Mouse (Mus musculus) MEL (cell line): ENCODE measurements at regions not wholly inside any gene's neighbourhood (a gene's known extent, or its start where the extent isn't known, plus 50 kb on each side); places are given as distances from the start of the nearest gene placed in this dataset.

Source experiments
- DNase-seq: peaks from one replicate; pipeline ENCODE4 v3.0.0; 2011; ENCODE audit warnings: low read depth, low spot score
- H3K27ac ChIP-seq: 2 replicates; pipeline ENCODE4 v1.5.1; 2012; ENCODE audit warnings: low read depth, mild to moderate bottlenecking, control low read depth, low read length, moderate library complexity; ENCODE audit not compliant: control insufficient read depth
- H3K27me3 ChIP-seq, 2 experiments: fragments of 150-350 bp in 1 of 2; sonication (generic) in 1 of 2; 2 replicates each; pipeline ENCODE4 v1.6.1; 2012; ENCODE audit warnings: low read length in 2 of 2, mild to moderate bottlenecking in 2 of 2, improper control_type of control experiment in 1 of 2, moderate library complexity in 1 of 2; ENCODE audit not compliant: insufficient read depth in 2 of 2, control insufficient read depth in 1 of 2
- H3K36me3 ChIP-seq, 2 experiments: 2 replicates each; pipeline ENCODE4 v1.6.1; 2012 to 2014; ENCODE audit warnings: low read length in 2 of 2, improper control_type of control experiment in 1 of 2, inconsistent platforms in 1 of 2, mild to moderate bottlenecking in 1 of 2; ENCODE audit not compliant: insufficient read depth in 2 of 2, control insufficient read depth in 1 of 2
- H3K4me1 ChIP-seq, 2 experiments: fragments of 150-350 bp in 1 of 2; sonication (generic) in 1 of 2; 2 replicates each; pipeline ENCODE4 v1.6.1; 2012; ENCODE audit warnings: low read length in 2 of 2, improper control_type of control experiment in 1 of 2, mild to moderate bottlenecking in 1 of 2; ENCODE audit not compliant: insufficient read depth in 2 of 2, control insufficient read depth in 1 of 2
- H3K4me3 ChIP-seq, 2 experiments: fragments of 150-350 bp in 1 of 2; sonication (generic) in 1 of 2; 2 replicates each; pipeline ENCODE4 v1.5.1; 2012; ENCODE audit warnings: low read depth in 2 of 2, low read length in 2 of 2, mild to moderate bottlenecking in 2 of 2, moderate library complexity in 2 of 2, control low read depth in 1 of 2, improper control_type of control experiment in 1 of 2; ENCODE audit not compliant: control insufficient read depth in 1 of 2, insufficient read depth in 1 of 2
- H3K79me2 ChIP-seq: 2 replicates; pipeline ENCODE4 v1.6.1; 2012; ENCODE audit warnings: mild to moderate bottlenecking, low read length, moderate library complexity; ENCODE audit not compliant: control insufficient read depth, poor library complexity, insufficient read depth
- H3K9ac ChIP-seq: 2 replicates; pipeline ENCODE4 v1.6.1; 2012; ENCODE audit warnings: low read depth, mild to moderate bottlenecking, control low read depth, low read length, moderate library complexity; ENCODE audit not compliant: control insufficient read depth, poor library complexity, severe bottlenecking
- H3K9me3 ChIP-seq: fragments of 150-350 bp; sonication (generic); replicated peaks from 2 replicates; pipeline ENCODE4 v1.6.1; 2012; ENCODE audit warnings: mild to moderate bottlenecking, low read length, improper control_type of control experiment, moderate library complexity; ENCODE audit not compliant: insufficient read depth
- E2F4 ChIP-seq: IDR thresholded peaks from 2 replicates; pipeline ENCODE4 v1.6.1; 2011; ENCODE audit warnings: low read depth, low read length, improper control_type of control experiment, borderline replicate concordance
- ETS1 ChIP-seq: IDR thresholded peaks from 2 replicates; pipeline ENCODE4 v1.6.1; 2012; ENCODE audit warnings: low read depth, mild to moderate bottlenecking, inconsistent platforms, low read length, improper control_type of control experiment, moderate library complexity
- GATA1 ChIP-seq: IDR thresholded peaks from 2 replicates; pipeline ENCODE4 v1.6.1; 2011; ENCODE audit warnings: low read depth, low read length, improper control_type of control experiment
- HCFC1 ChIP-seq: IDR thresholded peaks from 2 replicates; pipeline ENCODE4 v1.6.1; 2012; ENCODE audit warnings: low read depth, mild to moderate bottlenecking, inconsistent platforms, low read length, improper control_type of control experiment, moderate library complexity
- JUND ChIP-seq: IDR thresholded peaks from 2 replicates; pipeline ENCODE4 v1.6.1; 2011; ENCODE audit warnings: low read depth, mild to moderate bottlenecking, improper control_type of control experiment, low read length
- KAT2A ChIP-seq: conservative IDR thresholded peaks from 2 replicates; pipeline ENCODE4 v1.6.1; 2012; ENCODE audit warnings: low read depth, low read length, improper control_type of control experiment, inconsistent platforms
- MAZ ChIP-seq: IDR thresholded peaks from 2 replicates; pipeline ENCODE4 v1.6.1; 2012; ENCODE audit warnings: low read depth, mild to moderate bottlenecking, inconsistent platforms, low read length, improper control_type of control experiment
- NRF1 ChIP-seq: IDR thresholded peaks from 2 replicates; pipeline ENCODE4 v1.6.1; 2014; ENCODE audit warnings: low read depth, mild to moderate bottlenecking, inconsistent platforms, low read length, improper control_type of control experiment, moderate library complexity; ENCODE audit not compliant: poor library complexity, insufficient read depth, severe bottlenecking
- POLR2A ChIP-seq, 2 experiments: IDR thresholded peaks; 2 replicates each; pipeline ENCODE4 v1.6.1; 2011 to 2012; ENCODE audit warnings: low read length in 2 of 2, mild to moderate bottlenecking in 2 of 2, control low read depth in 1 of 2, improper control_type of control experiment in 1 of 2, low read depth in 1 of 2, moderate library complexity in 1 of 2; ENCODE audit not compliant: control insufficient read depth in 1 of 2, insufficient read depth in 1 of 2, poor library complexity in 1 of 2
- POLR2AphosphoS2 ChIP-seq: IDR thresholded peaks from 2 replicates; pipeline ENCODE4 v1.6.1; 2011; ENCODE audit warnings: low read length, improper control_type of control experiment
- POLR2AphosphoS5 ChIP-seq: IDR thresholded peaks from 2 replicates; pipeline ENCODE4 v1.6.1; 2012; ENCODE audit warnings: low read depth, borderline replicate concordance, mild to moderate bottlenecking, inconsistent platforms, low read length, moderate library complexity, mixed read lengths
- SIN3A ChIP-seq: IDR thresholded peaks from 2 replicates; pipeline ENCODE4 v1.6.1; 2012; ENCODE audit warnings: low read length, improper control_type of control experiment, inconsistent platforms
- SMC3 ChIP-seq: IDR thresholded peaks from 2 replicates; pipeline ENCODE4 v1.6.1; 2011; ENCODE audit warnings: low read depth, low read length, improper control_type of control experiment
- TAL1 ChIP-seq: IDR thresholded peaks from 2 replicates; pipeline ENCODE4 v1.6.1; 2012; ENCODE audit warnings: mild to moderate bottlenecking, inconsistent platforms, low read length, moderate library complexity, mixed read lengths
- TCF12 ChIP-seq: IDR thresholded peaks from 2 replicates; pipeline ENCODE4 v1.6.1; 2014; ENCODE audit warnings: low read depth, mild to moderate bottlenecking, inconsistent platforms, low read length, improper control_type of control experiment, moderate library complexity
- UBTF ChIP-seq: IDR thresholded peaks from 2 replicates; pipeline ENCODE4 v1.6.1; 2012; ENCODE audit warnings: low read depth, mild to moderate bottlenecking, inconsistent platforms, low read length, improper control_type of control experiment, moderate library complexity, borderline replicate concordance; ENCODE audit not compliant: insufficient read depth
- USF2 ChIP-seq, 2 experiments: IDR thresholded peaks; 2 replicates each; pipeline ENCODE4 v1.6.1; 2011 to 2012; ENCODE audit warnings: improper control_type of control experiment in 2 of 2, low read length in 2 of 2, borderline replicate concordance in 1 of 2, inconsistent platforms in 1 of 2, low read depth in 1 of 2, mild to moderate bottlenecking in 1 of 2; ENCODE audit not compliant: insufficient read depth in 1 of 2
- ZKSCAN1 ChIP-seq: IDR thresholded peaks from 2 replicates; pipeline ENCODE4 v1.6.1; 2012; ENCODE audit warnings: low read depth, mild to moderate bottlenecking, inconsistent platforms, low read length, improper control_type of control experiment, moderate library complexity

GRCm38 (mm10) chr2:51041101-51041500, 107.8 kb downstream of the Rnd3 start:
- no peak for DNase-seq
- Histone ChIP-seq H3K9me3 (no peaks in the 10 kb centered on the region), H3K27me3 (no peaks in the 10 kb centered on the region), H3K27ac (no peak overlapping the region), H3K36me3 (no peaks in the 10 kb centered on the region)
- TF ChIP-seq MAZ (no peak), TCF12 (no peak), POLR2AphosphoS5 (no peak), TAL1 (no peak), JUND (no peak), POLR2AphosphoS2 (no peak), ETS1 (no peak), SIN3A (no peak), UBTF (no peak), SMC3 (no peak), E2F4 (no peak), ZKSCAN1 (no peak), USF2 (IDR thresholded peaks at IDR 0.05; ENCODE audit: borderline replicate concordance in 1 of 2, insufficient read depth in 1 of 2, low read depth in 1 of 2, low read length in 2 of 2) (no peak), GATA1 (no peak), NRF1 (no peak)
- TF ChIP-seq, all 39 proteins: peak for 0
- Histone ChIP-seq H3K4me3 (no peak overlapping the region), H3K9ac (no peak overlapping the region), H3K4me1 (no peaks in the 10 kb centered on the region), H3K79me2 (no peaks in the 10 kb centered on the region)

DNA sequence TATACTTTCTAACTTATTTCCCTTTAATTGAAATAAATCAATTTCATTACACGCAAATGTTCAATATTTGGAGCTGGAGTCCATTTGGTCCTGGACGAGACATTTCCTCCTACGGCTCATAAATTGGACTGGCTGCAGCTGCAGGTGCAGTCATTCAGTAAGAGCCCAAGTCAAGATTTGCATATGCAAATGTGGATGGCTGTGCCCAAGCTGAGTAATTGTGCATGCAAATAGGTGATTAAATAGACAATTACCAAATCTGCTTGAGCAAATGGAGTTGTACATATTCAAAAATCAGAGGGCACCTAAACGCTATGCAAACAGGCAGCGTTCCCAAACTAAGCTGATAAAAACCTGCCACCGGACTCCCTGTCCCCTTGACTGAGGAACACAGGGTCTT, 110.2 kb downstream of the Rnd3 start:
- Histone ChIP-seq H3K4me1 (no peaks in the 10 kb centered on the region), H3K27me3 (no peaks in the 10 kb centered on the region), H3K36me3 (no peaks in the 10 kb centered on the region), H3K4me3 (no peak overlapping the region), H3K27ac (no peak overlapping the region), H3K9ac (no peak overlapping the region), H3K79me2 (no peaks in the 10 kb centered on the region), H3K9me3 (no peaks in the 10 kb centered on the region)
- TF ChIP-seq ETS1: no peak
- no peak for TF ChIP-seq ZKSCAN1
- TF ChIP-seq JUND: no peak
- TF ChIP-seq POLR2A (IDR thresholded peaks at IDR 0.05; ENCODE audit: control insufficient read depth in 1 of 2, insufficient read depth in 1 of 2, low read depth in 1 of 2, low read length in 2 of 2, poor library complexity in 1 of 2): no peak
- no peak for TF ChIP-seq HCFC1
- TF ChIP-seq POLR2AphosphoS2: no peak
- TF ChIP-seq KAT2A: no peak
- DNase-seq: no peak
